Mouse (Mus musculus) stomach, embryonic 14.5 days (tissue): ENCODE data around the gene Iqschfp. TPM values are rescaled to one million over a fixed set of nuclear protein-coding genes. Genes with fewer than 3 reads are reported as not detected.

Experiments used
- ATAC-seq: fragments of 200-750 bp; cut with Nextera tagmentation; 2 replicates; pipeline ENCODE4 v1.8.0; 2017; ENCODE audit warnings: low read depth, moderate TSS enrichment; ENCODE audit not compliant: insufficient number of reproducible peaks, insufficient read depth, low FRiP score
- H3K27ac ChIP-seq: fragments of 300-500 bp; sonication (generic); 2 replicates; pipeline ENCODE4 v1.5.1; 2014; ENCODE audit warnings: mild to moderate bottlenecking, low read length, moderate library complexity, mixed read lengths
- H3K27me3 ChIP-seq: fragments of 300-500 bp; sonication (generic); 2 replicates; pipeline ENCODE4 v1.6.1; 2014; ENCODE audit warnings: low read length, control low read depth, mixed read lengths; ENCODE audit not compliant: control insufficient read depth, insufficient read depth
- H3K36me3 ChIP-seq: fragments of 300-500 bp; sonication (generic); 2 replicates; pipeline ENCODE4 v1.6.1; 2014; ENCODE audit warnings: mild to moderate bottlenecking, control low read depth, low read length, moderate library complexity, mixed read lengths; ENCODE audit not compliant: control insufficient read depth, insufficient read depth
- H3K4me1 ChIP-seq: fragments of 300-500 bp; sonication (generic); 2 replicates; pipeline ENCODE4 v1.6.1; 2014; ENCODE audit warnings: low read length, control low read depth, mixed read lengths; ENCODE audit not compliant: control insufficient read depth, insufficient read depth
- H3K4me2 ChIP-seq: fragments of 300-500 bp; sonication (generic); replicated peaks from 2 replicates; pipeline ENCODE4 v1.6.1; 2014; ENCODE audit warnings: low read depth, low read length, control low read depth
- H3K4me3 ChIP-seq: fragments of 300-500 bp; sonication (generic); 2 replicates; pipeline ENCODE4 v1.5.1; 2014; ENCODE audit warnings: low read depth, low read length, control low read depth
- H3K9ac ChIP-seq: fragments of 300-500 bp; sonication (generic); replicated peaks from 2 replicates; pipeline ENCODE4 v1.6.1; 2014; ENCODE audit warnings: low read depth, mild to moderate bottlenecking, control low read depth, low read length, moderate library complexity, mixed read lengths
- H3K9me3 ChIP-seq: fragments of 300-500 bp; sonication (generic); 2 replicates; pipeline ENCODE4 v1.6.1; 2016; ENCODE audit warnings: low read depth, low read length, control low read depth; ENCODE audit not compliant: control insufficient read depth
- WGBS: fragments of 180-500 bp; shearing (Covaris S2); extraction: QIAGEN DNeasy Blood & Tissue Kit; methylation state at CpG from one replicate; pipeline ENCODE4 v1.1.7; 2014; 5-methylcytosine and 5-hydroxymethylcytosine counted together
- polyA plus RNA-seq: library from polyadenylated mRNA; unstranded; fragments of >200 nt; fragmentation: Nextera tagmentation; extraction: Ambion mirVana; gene quantifications from 2 replicates; pipeline ENCODE4 v1.2.1, GENCODE M21; 2014

The Iqschfp gene
- polyA plus RNA-seq, 1 experiment from 2014 or later = 0.20 TPM

- Histone ChIP-seq H3K27me3 (no peaks in the 10 kb centered on the region), H3K27ac (no peak overlapping the region), H3K4me2 (peak overlapping the region; percentile 28; the same call in 1 of the 2 replicates), H3K36me3 (no peaks in the 10 kb centered on the region), H3K4me1 (peaks cover 28% of the 10 kb centered on the region), H3K4me3 (0 out of 2 replicates have a peak overlapping the region, but pooled peaks have one; percentile 5), H3K9me3 (no peaks in the 10 kb centered on the region), H3K9ac (no peak overlapping the region)
- no peak for ATAC-seq
- 37% methylated on average over 5 of the region's 8 CpGs for whole genome bisulfite sequencing
These were observed 682.1 kb downstream of the Iqschfp start for GRCm38 (mm10) chr3:68574097-68574496.

DNA sequence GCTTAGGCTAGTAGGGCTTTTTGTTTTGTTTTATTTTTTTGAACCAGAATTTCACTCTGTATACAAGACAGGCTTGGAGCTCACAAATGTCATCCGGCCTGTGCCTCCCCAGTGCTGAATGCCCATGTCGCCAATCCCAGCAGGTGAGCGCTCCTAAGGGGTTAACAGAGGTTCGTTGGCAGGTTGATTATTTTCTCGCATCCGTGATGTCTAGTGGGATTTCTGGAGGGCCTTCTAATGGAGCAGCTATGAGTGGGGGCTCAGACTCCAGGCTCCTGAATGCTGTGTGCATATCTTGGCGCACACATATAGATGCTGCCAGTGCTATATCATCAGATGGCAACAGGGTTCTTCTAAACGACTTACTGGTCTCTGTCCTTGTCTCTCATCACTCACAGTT lies 682.5 kb downstream of the Iqschfp start:
- no peaks in the 10 kb centered on the region for H3K9me3 ChIP-seq
- 68% methylated on average over 8 of the region's 8 CpGs for WGBS
- H3K27ac ChIP-seq = no peak overlapping the region
- H3K9ac ChIP-seq = no peak overlapping the region
- no peak for ATAC-seq
- H3K27me3 ChIP-seq = no peaks in the 10 kb centered on the region
- peaks cover 28% of the 10 kb centered on the region for H3K4me1 ChIP-seq
- no peak overlapping the region for H3K4me2 ChIP-seq
- H3K36me3 ChIP-seq = no peaks in the 10 kb centered on the region
- H3K4me3 ChIP-seq = no peak overlapping the region

GRCm38 (mm10) chr3:68575636-68576340 lies 683.8 kb downstream of the Iqschfp start:
- whole genome bisulfite sequencing = 61% methylated on average over 10 of the region's 10 CpGs

DNA sequence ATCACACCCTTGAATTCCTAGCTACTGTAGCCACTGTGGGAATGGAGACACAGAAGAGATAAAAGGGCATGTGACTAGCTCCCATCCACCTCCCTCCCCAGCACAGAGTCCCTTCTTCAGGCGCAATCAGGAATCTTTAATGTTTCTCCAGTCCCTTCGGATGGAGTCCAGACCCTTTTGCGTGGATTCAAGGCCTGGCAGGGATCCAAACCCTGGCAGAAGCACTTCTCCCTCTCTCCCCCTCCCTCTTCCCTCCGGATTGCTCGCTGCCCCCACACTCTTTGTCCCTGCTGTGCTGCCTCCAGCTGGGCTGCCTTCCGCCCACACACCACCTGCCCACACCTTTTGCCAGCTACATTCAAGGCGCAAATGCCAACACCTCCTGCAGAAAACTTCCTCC lies 684.4 kb downstream of the Iqschfp start:
- peak overlapping the region; percentile 23; the same call in 1 of the 2 replicates for H3K27ac ChIP-seq
- no peaks in the 10 kb centered on the region for H3K27me3 ChIP-seq
- H3K9ac ChIP-seq = no peak overlapping the region
- WGBS = 16% methylated on average over 7 of the region's 7 CpGs
- no peak overlapping the region for H3K4me2 ChIP-seq
- H3K4me1 ChIP-seq = peaks cover 28% of the 10 kb centered on the region
- no peaks in the 10 kb centered on the region for H3K9me3 ChIP-seq
- no peaks in the 10 kb centered on the region for H3K36me3 ChIP-seq
- H3K4me3 ChIP-seq = no peak overlapping the region
- ATAC-seq = peak; percentile 38; the same call in 1 of the 2 replicates

More at GRCm38 (mm10) chr3:68575636-68576340, 683.8 kb downstream of the Iqschfp start:
- Histone ChIP-seq H3K4me2 (no peak overlapping the region), H3K4me3 (no peak overlapping the region), H3K9ac (no peak overlapping the region), H3K9me3 (no peaks in the 10 kb centered on the region), H3K27me3 (no peaks in the 10 kb centered on the region), H3K36me3 (no peaks in the 10 kb centered on the region), H3K27ac (peak overlapping the region; percentile 23; the same call in 1 of the 2 replicates), H3K4me1 (peaks cover 28% of the 10 kb centered on the region)
- ATAC-seq = no peak

DNA sequence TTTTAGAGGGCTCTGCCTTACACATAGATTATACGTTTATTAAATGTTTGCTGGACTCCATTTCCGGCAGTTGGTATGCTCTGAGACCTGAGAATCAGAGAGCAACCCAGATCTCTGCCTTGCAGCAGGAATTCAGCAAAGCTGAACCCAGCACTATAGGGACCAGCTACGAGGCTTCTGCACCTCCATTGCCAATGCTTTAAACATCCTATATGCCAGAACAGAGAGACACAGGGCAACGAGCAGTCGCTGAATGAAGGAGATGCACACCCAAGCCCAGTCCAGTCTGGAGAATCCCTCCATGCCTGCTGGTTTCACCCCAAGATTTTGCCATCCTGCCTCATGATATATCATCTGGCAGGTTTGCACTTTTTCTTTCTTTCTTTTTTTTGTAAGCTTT lies 684.9 kb downstream of the Iqschfp start:
- H3K9me3 ChIP-seq = no peaks in the 10 kb centered on the region
- H3K27me3 ChIP-seq = no peaks in the 10 kb centered on the region
- H3K4me2 ChIP-seq = no peak overlapping the region
- no peak overlapping the region for H3K9ac ChIP-seq
- WGBS = 47% methylated on average over 5 of the region's 5 CpGs
- peak overlapping the region; percentile 23; the same call in 1 of the 2 replicates for H3K27ac ChIP-seq
- no peak for ATAC-seq
- H3K4me3 ChIP-seq = no peak overlapping the region
- H3K36me3 ChIP-seq = no peaks in the 10 kb centered on the region
- peaks cover 28% of the 10 kb centered on the region for H3K4me1 ChIP-seq

DNA sequence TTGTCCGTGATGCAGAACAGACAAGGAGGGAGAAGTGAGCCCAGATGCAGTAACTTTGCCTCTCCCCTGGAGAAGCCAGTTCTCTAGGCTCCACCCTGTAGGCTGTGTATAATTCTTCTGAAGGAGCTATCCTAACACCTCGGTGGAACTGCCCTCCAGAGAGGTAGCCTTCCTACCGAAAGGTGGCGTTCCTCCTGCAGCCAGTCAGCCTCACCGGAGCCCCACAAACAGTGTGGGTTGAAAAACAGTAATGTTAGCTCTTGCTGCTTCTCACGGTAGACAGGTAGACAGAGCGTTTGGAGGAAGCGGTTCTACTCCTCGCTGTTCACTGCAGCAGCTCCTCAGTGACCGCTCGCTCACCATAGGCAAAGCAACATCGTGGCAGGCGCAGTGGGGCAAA lies 689.6 kb downstream of the Iqschfp start:
- H3K27ac ChIP-seq = no peak overlapping the region
- 74% methylated on average over 13 of the region's 13 CpGs for WGBS

GRCm38 (mm10) chr3:68582103-68582740 lies 690.2 kb downstream of the Iqschfp start:
- peak overlapping the region; percentile 34; the same call in 1 of the 2 replicates for H3K27ac ChIP-seq
- H3K4me1 ChIP-seq = peaks cover 29% of the 10 kb centered on the region
- no peaks in the 10 kb centered on the region for H3K9me3 ChIP-seq
- no peak overlapping the region for H3K4me3 ChIP-seq
- no peak overlapping the region for H3K4me2 ChIP-seq
- H3K36me3 ChIP-seq = no peaks in the 10 kb centered on the region
- peak; percentile 42; the same call in 1 of the 2 replicates for ATAC-seq
- WGBS = 81% methylated on average over 12 of the region's 12 CpGs
- no peaks in the 10 kb centered on the region for H3K27me3 ChIP-seq
- no peak overlapping the region for H3K9ac ChIP-seq

More for the DNA sequence above, 689.6 kb downstream of the Iqschfp start:
- H3K36me3 ChIP-seq = no peaks in the 10 kb centered on the region
- no peak for ATAC-seq
- H3K9ac ChIP-seq = no peak overlapping the region
- H3K9me3 ChIP-seq = no peaks in the 10 kb centered on the region
- H3K4me3 ChIP-seq = no peak overlapping the region
- H3K4me2 ChIP-seq = no peak overlapping the region
- H3K27me3 ChIP-seq = no peaks in the 10 kb centered on the region
- H3K4me1 ChIP-seq = peaks cover 30% of the 10 kb centered on the region

- no peaks in the 10 kb centered on the region for H3K36me3 ChIP-seq
- 11% methylated on average over 14 of the region's 14 CpGs for WGBS
- H3K4me1 ChIP-seq = peaks cover 34% of the 10 kb centered on the region
- no peak for ATAC-seq
- no peaks in the 10 kb centered on the region for H3K27me3 ChIP-seq
- peak overlapping the region; percentile 34; the same call in 1 of the 2 replicates for H3K27ac ChIP-seq
- no peak overlapping the region for H3K9ac ChIP-seq
- H3K4me2 ChIP-seq = peak overlapping the region; percentile 30
- H3K4me3 ChIP-seq = 0 out of 2 replicates have a peak overlapping the region, but pooled peaks have one; percentile 0
- no peaks in the 10 kb centered on the region for H3K9me3 ChIP-seq
These were observed 691.1 kb downstream of the Iqschfp start for GRCm38 (mm10) chr3:68583031-68583693.
